Mouse (Mus musculus) CH12.LX (cell line): ENCODE data around the gene Rtn4rl2.

ENCODE experiments used
- EP300 ChIP-seq: IDR thresholded peaks from 2 replicates; pipeline ENCODE4 v1.6.1; 2011; ENCODE audit warnings: low read length, improper control_type of control experiment
- GABPA ChIP-seq: IDR thresholded peaks from 2 replicates; pipeline ENCODE4 v1.6.1; 2012; ENCODE audit warnings: low read depth, low read length, improper control_type of control experiment, inconsistent platforms; ENCODE audit not compliant: insufficient replicate concordance
- ZC3H11A ChIP-seq: IDR thresholded peaks from 2 replicates; pipeline ENCODE4 v1.6.1; 2012; ENCODE audit warnings: low read depth, mild to moderate bottlenecking, inconsistent platforms, low read length, improper control_type of control experiment

DNA sequence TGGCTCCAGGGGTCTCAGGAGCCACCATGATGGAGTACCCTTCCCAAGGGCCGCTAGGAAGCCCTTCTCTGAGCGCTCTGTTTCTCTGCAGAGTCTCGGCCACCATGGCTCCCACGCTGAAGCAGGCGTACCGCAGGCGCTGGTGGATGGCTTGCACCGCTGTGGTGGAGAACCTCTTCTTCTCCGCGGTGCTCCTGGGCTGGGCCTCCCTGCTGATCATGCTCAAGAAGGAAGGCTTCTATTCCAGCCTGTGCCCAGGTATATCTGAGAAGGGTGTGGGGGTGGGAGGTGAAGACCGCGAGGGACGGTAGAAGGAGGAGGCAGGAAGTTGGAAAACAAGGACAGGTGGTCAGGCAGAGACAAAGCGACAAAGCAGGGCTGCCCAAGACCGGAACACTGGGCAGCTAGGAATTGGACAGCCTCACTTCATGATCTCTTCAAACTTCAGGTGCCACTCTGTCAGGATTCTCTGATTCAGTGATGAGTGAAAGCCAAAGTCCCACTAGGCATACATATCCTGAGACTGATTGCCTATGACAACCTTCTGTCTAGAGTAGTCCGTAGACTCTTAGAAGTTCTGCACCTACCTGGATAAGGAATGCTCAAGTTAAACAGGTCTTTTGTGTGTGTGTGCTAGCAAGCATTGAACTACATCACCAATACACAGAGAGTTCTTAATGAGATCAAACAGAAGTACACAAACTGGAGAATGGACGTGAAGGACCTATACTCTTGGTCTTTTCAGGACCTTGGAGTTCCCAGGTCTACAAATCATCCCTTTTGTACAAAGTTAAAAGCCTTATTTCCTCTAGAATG, 45.6 kb downstream of the Rtn4rl2 start:
- no peak for TF ChIP-seq ZC3H11A
- TF ChIP-seq GABPA = no peak
- no peak for TF ChIP-seq EP300
